Mouse (Mus musculus): ENCODE measurements around the gene Pou2f3. TPM values are rescaled to one million over a fixed set of nuclear protein-coding genes. Genes with fewer than 3 reads are reported as not detected.

Pou2f3 gene
- total and polyA plus RNA-seq, 2 experiments from 2014 or later = 0.16 TPM; not detected in 1

DNA sequence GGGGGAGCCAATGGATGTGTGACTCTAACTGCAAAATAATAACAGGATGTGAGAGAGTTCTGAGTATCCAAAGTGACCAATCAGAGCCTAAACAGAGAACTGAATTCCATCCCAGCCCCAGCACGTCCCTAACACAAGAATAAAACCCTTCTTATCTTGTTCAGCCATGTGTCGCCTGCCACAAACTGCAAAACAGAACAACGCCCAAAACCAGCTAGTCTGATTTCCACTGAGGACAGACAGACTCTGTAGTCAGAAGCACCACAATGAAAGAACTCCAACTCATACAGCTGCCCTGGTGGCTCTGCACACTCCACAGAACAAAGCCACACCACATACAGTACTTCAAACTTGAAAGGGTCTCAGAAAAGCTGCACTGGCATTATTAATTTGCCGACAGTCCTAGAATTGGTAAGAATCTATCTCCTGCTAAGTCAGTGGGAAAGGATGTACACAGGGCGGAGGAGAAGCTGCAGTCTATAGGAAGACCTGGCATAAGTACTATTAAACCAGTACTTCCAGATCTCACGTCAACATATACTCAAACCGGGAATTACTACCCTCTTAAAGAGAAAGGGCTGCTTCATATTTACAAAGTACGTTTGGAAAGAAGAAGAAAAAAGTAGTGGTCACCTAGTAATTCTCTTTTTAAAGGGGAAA lies 108.1 kb downstream of the Pou2f3 start:
- WGBS = 68% methylated on average over 8 of the region's 8 CpGs

DNA sequence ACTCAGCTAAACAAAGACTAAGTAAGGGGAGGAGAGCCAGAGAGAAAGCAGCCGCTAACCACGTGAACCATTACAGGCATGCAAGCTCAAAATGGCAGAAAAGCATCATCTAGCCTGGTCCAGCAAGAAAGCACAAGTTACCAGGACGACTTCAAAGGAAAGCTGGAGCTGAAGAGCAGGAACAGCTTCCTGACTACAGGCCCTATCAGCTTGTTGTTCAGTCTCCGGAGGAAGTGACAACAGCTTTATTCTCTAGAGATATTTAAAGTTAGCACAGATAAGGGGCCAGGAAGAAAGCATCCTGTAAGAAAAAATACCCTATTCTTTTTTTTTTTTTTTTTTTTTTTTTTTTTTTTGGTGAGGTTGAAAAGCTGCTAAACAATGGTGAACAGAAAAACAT lies 111.2 kb downstream of the Pou2f3 start:
- Histone ChIP-seq H3K4me2 (ENCODE audit: low read depth, low read length, poor library complexity, severe bottlenecking) (no peak overlapping the region), H3K9me3 (ENCODE audit: low read length) (no peaks in the 10 kb centered on the region), H3K4me1 (ENCODE audit: insufficient read depth, low read length) (peaks cover 8% of the 10 kb centered on the region; the same call in 1 of the 2 replicates), H3K27ac (ENCODE audit: low read depth, low read length) (no peak overlapping the region), H3K4me3 (ENCODE audit: low read depth, low read length) (no peak overlapping the region), H3K27me3 (ENCODE audit: insufficient read depth, low read length) (no peaks in the 10 kb centered on the region), H3K9ac (replicated peaks; ENCODE audit: low read length, poor library complexity, severe bottlenecking) (no peak overlapping the region), H3K36me3 (ENCODE audit: insufficient read depth, low read length) (no peaks in the 10 kb centered on the region)
- ATAC-seq (ENCODE audit: low FRiP score) (no peak), DNase-seq (ENCODE audit: low spot score) (no peak)
- no peak for TF ChIP-seq CTCF (IDR thresholded peaks at IDR 0.05)
- 49% methylated on average over 4 of the region's 4 CpGs for WGBS

More for the DNA sequence above, 108.1 kb downstream of the Pou2f3 start:
- Histone ChIP-seq H3K9ac (replicated peaks; ENCODE audit: low read length, poor library complexity, severe bottlenecking) (no peak overlapping the region), H3K4me1 (ENCODE audit: insufficient read depth, low read length) (peaks cover 12% of the 10 kb centered on the region; the same call in 1 of the 2 replicates), H3K4me2 (ENCODE audit: low read depth, low read length, poor library complexity, severe bottlenecking) (peak overlapping the region; percentile 28; the same call in 1 of the 2 replicates), H3K27me3 (ENCODE audit: insufficient read depth, low read length) (no peaks in the 10 kb centered on the region), H3K27ac (ENCODE audit: low read depth, low read length) (no peak overlapping the region), H3K9me3 (ENCODE audit: low read length) (no peaks in the 10 kb centered on the region), H3K4me3 (ENCODE audit: low read depth, low read length) (0 out of 2 replicates have a peak overlapping the region, but pooled peaks have one; percentile 0), H3K36me3 (ENCODE audit: insufficient read depth, low read length) (no peaks in the 10 kb centered on the region)
- ATAC-seq (ENCODE audit: low FRiP score) = no peak
- TF ChIP-seq CTCF (IDR thresholded peaks at IDR 0.05) = no peak
- no peak for DNase-seq (ENCODE audit: low spot score)

DNA sequence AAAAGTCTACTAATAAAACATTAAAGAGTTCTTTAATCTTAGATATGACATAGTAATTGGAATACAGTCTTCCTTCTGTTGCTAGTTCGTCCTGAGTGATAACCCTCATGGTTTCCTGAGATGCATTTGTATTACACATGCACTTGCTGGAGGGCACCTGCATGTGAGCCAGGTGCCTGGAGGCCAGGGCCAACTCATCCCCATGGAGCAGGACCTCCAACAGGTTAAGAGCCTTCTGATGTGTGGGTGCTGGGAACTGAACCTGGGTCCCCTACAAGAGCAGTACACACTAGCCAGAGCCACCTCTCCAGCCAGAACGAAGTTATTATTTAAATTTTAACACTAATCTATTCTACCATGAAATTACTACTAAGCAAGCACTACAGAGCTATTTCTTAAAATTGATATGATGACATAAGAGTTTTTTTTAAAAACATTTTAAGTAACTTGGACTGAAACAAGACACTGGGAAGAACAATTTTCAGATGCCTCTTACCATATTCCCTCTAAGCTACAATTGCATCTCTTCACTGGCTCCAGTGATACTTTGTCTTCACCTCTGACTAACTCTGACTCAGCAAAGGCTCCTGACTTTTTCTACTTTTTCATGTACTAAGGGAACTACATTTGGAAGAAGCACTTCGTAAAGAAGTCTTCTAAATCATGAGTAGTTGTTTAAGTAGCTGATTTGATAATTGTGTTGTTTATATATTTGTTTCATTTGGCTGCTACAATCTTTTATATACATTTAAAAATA lies 112.2 kb downstream of the Pou2f3 start:
- H3K36me3 ChIP-seq (ENCODE audit: insufficient read depth, low read length) = no peaks in the 10 kb centered on the region

DNA sequence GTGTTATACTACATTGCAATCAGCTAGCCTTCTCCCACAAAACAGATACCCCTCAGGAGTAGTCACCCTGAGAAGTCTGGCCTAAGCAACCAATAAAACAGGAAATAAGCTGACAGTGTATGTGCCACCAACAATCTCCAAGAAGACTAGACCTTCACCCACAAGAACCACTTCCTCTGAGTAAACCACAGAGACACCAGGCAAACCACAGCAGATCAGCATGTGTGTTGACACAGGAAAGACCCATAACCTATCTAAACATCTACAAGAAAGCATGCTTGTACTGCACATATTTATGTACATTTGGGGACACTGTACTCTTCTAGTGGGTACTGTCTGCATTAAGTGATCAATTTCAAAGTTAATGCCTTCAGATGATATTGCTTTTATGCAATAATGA lies 113.8 kb downstream of the Pou2f3 start:
- no peaks in the 10 kb centered on the region; the same call in 1 of the 2 replicates for H3K4me1 ChIP-seq (ENCODE audit: insufficient read depth, low read length)
- no peak overlapping the region for H3K27ac ChIP-seq (ENCODE audit: low read depth, low read length)
- ATAC-seq (ENCODE audit: low FRiP score) (no peak), DNase-seq (ENCODE audit: low spot score) (no peak)
- no peak overlapping the region for H3K4me3 ChIP-seq (ENCODE audit: low read depth, low read length)
- no peak overlapping the region for H3K4me2 ChIP-seq (ENCODE audit: low read depth, low read length, poor library complexity, severe bottlenecking)
- H3K27me3 ChIP-seq (ENCODE audit: insufficient read depth, low read length) = no peaks in the 10 kb centered on the region
- no peak for TF ChIP-seq CTCF (IDR thresholded peaks at IDR 0.05)
- no peaks in the 10 kb centered on the region for H3K9me3 ChIP-seq (ENCODE audit: low read length)
- H3K36me3 ChIP-seq (ENCODE audit: insufficient read depth, low read length) = no peaks in the 10 kb centered on the region
- no peak overlapping the region for H3K9ac ChIP-seq (replicated peaks; ENCODE audit: low read length, poor library complexity, severe bottlenecking)

More for the DNA sequence above, 112.2 kb downstream of the Pou2f3 start:
- Histone ChIP-seq H3K4me1 (ENCODE audit: insufficient read depth, low read length) (peaks cover 4% of the 10 kb centered on the region; the same call in 1 of the 2 replicates), H3K4me2 (ENCODE audit: low read depth, low read length, poor library complexity, severe bottlenecking) (no peak overlapping the region), H3K9me3 (ENCODE audit: low read length) (no peaks in the 10 kb centered on the region), H3K27me3 (ENCODE audit: insufficient read depth, low read length) (no peaks in the 10 kb centered on the region), H3K27ac (ENCODE audit: low read depth, low read length) (no peak overlapping the region), H3K9ac (replicated peaks; ENCODE audit: low read length, poor library complexity, severe bottlenecking) (no peak overlapping the region), H3K4me3 (ENCODE audit: low read depth, low read length) (no peak overlapping the region)
- 87% methylated on average over 3 of the region's 3 CpGs for WGBS
- DNase-seq (ENCODE audit: low spot score) (no peak), ATAC-seq (ENCODE audit: low FRiP score) (no peak)
- no peak for TF ChIP-seq CTCF (IDR thresholded peaks at IDR 0.05)

DNA sequence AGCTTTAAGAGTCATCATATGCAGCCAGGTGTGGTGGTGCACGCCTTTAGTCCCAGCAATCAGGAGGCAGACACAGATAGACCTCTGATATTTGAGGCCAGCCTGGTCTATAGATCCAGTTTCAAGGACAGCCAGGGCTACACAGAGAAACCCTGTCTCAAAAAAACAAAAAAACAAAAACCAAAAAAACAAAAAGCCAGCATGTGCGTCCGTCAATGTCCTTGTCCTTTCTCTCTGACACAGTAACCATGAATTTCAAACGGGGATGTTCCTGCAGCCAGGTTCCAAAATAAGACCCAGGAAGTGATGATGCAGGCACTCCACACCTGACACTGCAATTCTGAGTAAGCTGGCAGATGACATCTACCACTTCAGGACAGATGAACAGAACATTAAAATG lies 115.3 kb downstream of the Pou2f3 start:
- Histone ChIP-seq H3K4me3 (ENCODE audit: low read depth, low read length) (no peak overlapping the region), H3K27me3 (ENCODE audit: insufficient read depth, low read length) (no peaks in the 10 kb centered on the region), H3K9ac (replicated peaks; ENCODE audit: low read length, poor library complexity, severe bottlenecking) (no peak overlapping the region), H3K36me3 (ENCODE audit: insufficient read depth, low read length) (no peaks in the 10 kb centered on the region), H3K4me2 (ENCODE audit: low read depth, low read length, poor library complexity, severe bottlenecking) (no peak overlapping the region), H3K27ac (ENCODE audit: low read depth, low read length) (no peak overlapping the region), H3K4me1 (ENCODE audit: insufficient read depth, low read length) (no peaks in the 10 kb centered on the region; the same call in 1 of the 2 replicates), H3K9me3 (ENCODE audit: low read length) (no peaks in the 10 kb centered on the region)
- ATAC-seq (ENCODE audit: low FRiP score) (no peak), DNase-seq (ENCODE audit: low spot score) (no peak)
- TF ChIP-seq CTCF (IDR thresholded peaks at IDR 0.05) = no peak
- WGBS = 92% methylated on average over 4 of the region's 4 CpGs

DNA sequence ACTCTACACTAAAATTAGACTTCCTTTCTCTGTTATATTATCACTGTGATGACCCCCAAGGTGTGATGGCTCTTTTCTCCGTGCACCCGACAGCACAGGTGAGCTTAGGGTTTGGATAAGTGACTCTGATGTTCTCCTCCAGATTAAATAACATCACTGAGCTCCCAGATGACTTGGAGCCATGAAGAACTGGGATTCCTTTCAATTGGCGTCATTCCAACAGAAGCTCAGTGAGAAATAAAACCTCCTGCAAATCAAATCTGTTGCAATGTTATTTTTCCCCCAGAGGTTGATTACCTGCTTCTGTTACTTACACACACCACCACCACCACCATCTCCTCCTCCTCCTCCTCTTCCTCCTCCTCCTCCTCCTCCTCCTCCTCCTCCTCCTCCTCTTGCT lies 116.4 kb downstream of the Pou2f3 start:
- Histone ChIP-seq H3K9ac (replicated peaks; ENCODE audit: low read length, poor library complexity, severe bottlenecking) (no peak overlapping the region), H3K27ac (ENCODE audit: low read depth, low read length) (no peak overlapping the region), H3K4me2 (ENCODE audit: low read depth, low read length, poor library complexity, severe bottlenecking) (no peak overlapping the region), H3K27me3 (ENCODE audit: insufficient read depth, low read length) (no peaks in the 10 kb centered on the region), H3K9me3 (ENCODE audit: low read length) (no peaks in the 10 kb centered on the region), H3K4me3 (ENCODE audit: low read depth, low read length) (no peak overlapping the region), H3K4me1 (ENCODE audit: insufficient read depth, low read length) (no peaks in the 10 kb centered on the region; the same call in 1 of the 2 replicates), H3K36me3 (ENCODE audit: insufficient read depth, low read length) (no peaks in the 10 kb centered on the region)
- DNase-seq (ENCODE audit: low spot score) = no peak
- TF ChIP-seq CTCF (IDR thresholded peaks at IDR 0.05) = no peak
- no peak for ATAC-seq (ENCODE audit: low FRiP score)
- 77% methylated on average over 3 of the region's 3 CpGs for WGBS
